12 mouse cellular contexts compared by ENCODE assay signal in the genomic region with DNA sequence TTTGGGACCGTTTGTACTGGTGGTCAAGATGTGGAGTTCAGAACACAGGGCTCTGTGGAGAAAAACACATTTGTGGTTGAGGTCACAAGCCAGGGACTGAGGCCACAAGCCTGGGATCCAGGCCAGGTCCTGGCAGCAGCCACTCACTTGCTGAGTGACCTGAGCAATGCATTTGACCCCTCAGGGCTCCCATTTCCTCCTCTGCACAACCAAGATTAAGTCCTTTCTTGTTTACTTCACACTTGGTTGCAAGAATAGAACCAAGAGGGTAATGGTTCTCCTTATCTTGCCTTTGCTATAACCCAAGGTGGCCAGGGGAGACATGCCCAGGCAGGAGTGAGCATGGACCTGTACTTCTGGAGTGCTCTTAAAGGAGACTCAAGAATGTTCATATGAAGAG. TPM values are rescaled to one million over a fixed set of nuclear protein-coding genes. Genes with fewer than 3 reads are reported as not detected.
A peak's percentile ranks its signal among the peaks of the same experiment; 100 is the strongest.
DNase-seq lines count a peak whose midpoint lies in the region; ATAC-seq and TF ChIP-seq lines count a peak whose summit lies in the region.
"Had no signal": no experiment of that assay in that cellular context is flagged by ENCODE, and none has a peak within 500 bp of the region (broad histone marks: within the 10 kb centered on the region; RNA-seq: fewer than 3 reads in every experiment).

No protein-coding gene starts in this region.

- TF ChIP-seq EP300 in liver, embryonic 14.5 days (IDR thresholded peaks at IDR 0.05; ENCODE audit: low read depth) = no peak

- H3K9ac ChIP-seq in heart, embryonic 12.5 days = no peak overlapping the region
- H3K9ac ChIP-seq in liver, embryonic 14.5 days (replicated peaks) = no peak overlapping the region
- H3K9ac ChIP-seq in stomach, embryonic 14.5 days (replicated peaks; ENCODE audit: low read depth, low read length) = no peak overlapping the region

- 55% methylated on average over 1 of the region's 1 CpGs for WGBS in heart, embryonic 12.5 days
- 28% methylated on average over 1 of the region's 1 CpGs for WGBS in liver, embryonic 14.5 days (ENCODE audit: insufficient replicate concordance)
- 40% methylated on average over 1 of the region's 1 CpGs for WGBS in stomach, embryonic 14.5 days

- intact Hi-C loops in left cerebral cortex, postnatal 36 days (cut with DNase I) = no loop called here

- peak; percentile 64; the same call in 1 of the 2 replicates for ATAC-seq in heart, embryonic 12.5 days (ENCODE audit: insufficient number of reproducible peaks, low FRiP score)
- ATAC-seq in liver, embryonic 14.5 days (ENCODE audit: insufficient read depth) = peak; percentile 41; the same call in 1 of the 2 replicates
- ATAC-seq in stomach, embryonic 14.5 days (ENCODE audit: insufficient number of reproducible peaks, insufficient read depth, low FRiP score, low read depth) = 0 out of 2 replicates have a peak, but pooled peaks have one; percentile 53

- no peak overlapping the region; the same call in 1 of the 2 replicates for H3K27ac ChIP-seq in heart, embryonic 12.5 days (ENCODE audit: poor library complexity, severe bottlenecking)
- H3K27ac ChIP-seq in liver, embryonic 14.5 days = no peak overlapping the region
- H3K27ac ChIP-seq in stomach, embryonic 14.5 days (ENCODE audit: low read length) = 0 out of 2 replicates have a peak overlapping the region, but pooled peaks have one; percentile 15

- DNase-seq in ovary, adult 18-20 months (ENCODE audit: low spot score) = peak; percentile 47
- no peak for DNase-seq in ovary, postnatal 14 days (ENCODE audit: low spot score)
- DNase-seq in liver, embryonic 14.5 days (ENCODE audit: low read depth in 3 of 3, low spot score in 3 of 3) = no peak
- DNase-seq in right cerebral cortex, postnatal 14 days = no peak
- no peak for DNase-seq in thymus, adult 18-20 months
- DNase-seq in left cerebral cortex, postnatal 36 days (ENCODE audit: low spot score in 2 of 2) = no peak

- no peaks in the 10 kb centered on the region for H3K27me3 ChIP-seq in heart, embryonic 12.5 days (replicated peaks)
- H3K27me3 ChIP-seq in liver, embryonic 14.5 days (ENCODE audit: control insufficient read depth, insufficient read depth, low read length) = no peaks in the 10 kb centered on the region
- no peaks in the 10 kb centered on the region for H3K27me3 ChIP-seq in stomach, embryonic 14.5 days (ENCODE audit: control insufficient read depth, insufficient read depth, low read length)
- H3K27me3 ChIP-seq: megakaryocyte, embryonic 14.5 days had no signal

- no peak for TF ChIP-seq CTCF in liver, embryonic 14.5 days (IDR thresholded peaks at IDR 0.05; ENCODE audit: low read depth)

- H3K4me1 ChIP-seq in heart, embryonic 12.5 days (replicated peaks) = peaks cover 16% of the 10 kb centered on the region
- no peaks in the 10 kb centered on the region for H3K4me1 ChIP-seq in liver, embryonic 14.5 days (replicated peaks; ENCODE audit: control insufficient read depth in 2 of 2, insufficient read depth in 2 of 2, low read length in 1 of 2)
- H3K4me1 ChIP-seq in stomach, embryonic 14.5 days (ENCODE audit: control insufficient read depth, insufficient read depth, low read length) = peaks cover 7% of the 10 kb centered on the region; the same call in 1 of the 2 replicates

- H3K36me3 ChIP-seq in heart, embryonic 12.5 days = no peaks in the 10 kb centered on the region
- no peaks in the 10 kb centered on the region for H3K36me3 ChIP-seq in liver, embryonic 14.5 days (replicated peaks; ENCODE audit: control insufficient read depth, insufficient read depth, low read depth)
- no peaks in the 10 kb centered on the region for H3K36me3 ChIP-seq in stomach, embryonic 14.5 days (ENCODE audit: control insufficient read depth, insufficient read depth, low read length)

- no peak overlapping the region for H3K4me2 ChIP-seq in heart, embryonic 12.5 days
- no peak overlapping the region for H3K4me2 ChIP-seq in liver, embryonic 14.5 days (ENCODE audit: low read depth)
- H3K4me2 ChIP-seq in stomach, embryonic 14.5 days (replicated peaks; ENCODE audit: low read depth, low read length) = no peak overlapping the region

- no peak overlapping the region for H3K4me3 ChIP-seq in heart, embryonic 12.5 days
- H3K4me3 ChIP-seq in liver, embryonic 14.5 days (ENCODE audit: insufficient read depth in 1 of 2, low read depth in 2 of 2, low read length in 2 of 2) = no peak overlapping the region
- H3K4me3 ChIP-seq in stomach, embryonic 14.5 days (ENCODE audit: low read depth, low read length) = no peak overlapping the region
- H3K4me3 ChIP-seq: erythroblast, embryonic 14.5 days; megakaryocyte, embryonic 14.5 days had no signal

- no peaks in the 10 kb centered on the region for H3K9me3 ChIP-seq in heart, embryonic 12.5 days (replicated peaks)
- no peaks in the 10 kb centered on the region for H3K9me3 ChIP-seq in liver, embryonic 14.5 days (ENCODE audit: control insufficient read depth, low read length)
- H3K9me3 ChIP-seq in stomach, embryonic 14.5 days (ENCODE audit: control insufficient read depth, low read depth, low read length) = no peaks in the 10 kb centered on the region
- H3K9me3 ChIP-seq: megakaryocyte, embryonic 14.5 days had no signal

RNA-seq across cellular contexts. Expression of a gene that starts 53.4 kb away (rescaled TPM):
- not detected in 2 replicates for polyA plus RNA-seq in heart, embryonic 12.5 days (2016; fragmentation: Nextera tagmentation; extraction: Ambion mirVana)
- 0.03 TPM in 1 of 2 replicates, not detected in the other for polyA plus RNA-seq in liver, embryonic 14.5 days (2012; rRNA removed)
- polyA plus RNA-seq in liver, embryonic 14.5 days (2014; fragmentation: Nextera tagmentation; extraction: Ambion mirVana) = not detected in 2 replicates
- 2.0 and 5.0 TPM in 2 replicates for polyA plus RNA-seq in stomach, embryonic 14.5 days (2014; fragmentation: Nextera tagmentation; extraction: Ambion mirVana)
- total RNA-seq in left cerebral cortex, postnatal 36 days (2021) = not detected
- total RNA-seq: ES-E14 had no signal
- polyA plus RNA-seq: erythroblast, embryonic 14.5 days; intestine, embryonic 14.5 days had no signal
